Mouse (Mus musculus) left cerebral cortex, adult 8-10 months (tissue): ENCODE results near the gene Tcaim. TPM values are rescaled to one million over a fixed set of nuclear protein-coding genes. Genes with fewer than 3 reads are reported as not detected.
"Not testable (repeated sequence)": the region's sequence is repeated elsewhere in the genome, so short reads cannot be mapped to it uniquely, and the experiment has no call there.

Experiments
- DNase-seq, 2 experiments: peaks; one replicate each; pipeline ENCODE4 v3.0.0; 2022; ENCODE audit warnings: low spot score in 2 of 2
- total RNA-seq, 4 experiments: library from RNA; stranded (reverse); gene quantifications; 2 replicates each; pipeline ENCODE4 v1.2.4; 2022

The Tcaim gene
- total RNA-seq, 4 experiments from 2014 or later, result 17.3 to 19.4 (median 18.7) TPM

DNA sequence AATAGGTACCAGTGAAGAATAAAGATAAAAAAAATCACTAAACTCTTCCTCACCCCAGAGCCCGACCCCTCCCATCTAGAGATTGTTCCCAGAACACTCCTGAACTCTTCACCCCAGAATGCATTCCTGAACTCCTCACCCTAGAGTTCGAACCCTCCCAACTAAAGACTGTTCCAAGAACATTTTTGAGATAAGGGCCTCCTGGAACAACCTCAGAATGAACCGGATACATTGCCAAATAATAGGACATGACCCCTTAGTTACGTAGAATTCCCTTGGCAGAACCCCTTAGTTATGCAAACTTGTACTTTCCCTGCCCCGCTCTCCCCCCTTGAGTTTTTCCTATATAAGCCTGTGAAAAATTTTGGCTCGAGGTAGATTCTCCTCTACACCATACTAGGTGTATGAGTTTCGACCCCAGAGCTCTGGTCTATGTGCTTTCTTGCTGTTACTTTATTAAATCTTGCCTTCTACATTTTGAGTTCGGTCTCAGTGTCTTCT, 42.5 kb downstream of the Tcaim start:
- not testable (repeated sequence) for DNase-seq

DNA sequence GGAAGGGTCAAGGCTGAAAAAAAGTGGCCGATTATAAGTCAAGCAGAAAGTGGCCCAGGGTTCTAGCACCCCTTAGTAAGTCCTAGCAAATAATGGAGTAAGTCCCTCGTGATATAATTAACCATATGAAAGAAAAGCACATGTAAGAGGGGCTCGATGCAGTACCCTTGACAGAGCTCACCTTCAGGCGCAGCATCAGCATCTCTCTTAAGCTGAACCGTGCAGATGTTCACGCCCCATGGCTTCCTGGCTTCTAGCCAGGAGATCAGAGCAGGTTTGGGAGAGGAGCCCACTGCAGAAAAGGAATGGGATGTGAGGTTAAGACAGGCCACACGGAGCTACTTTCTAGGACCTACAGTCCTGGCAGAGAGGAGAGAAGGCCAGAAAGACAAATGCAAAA, 49.2 kb downstream of the Tcaim start:
- DNase-seq, result no peak

GRCm38 (mm10) chr9:122855141-122855540, 49.8 kb downstream of the Tcaim start:
- DNase-seq, result not testable (repeated sequence)

DNA sequence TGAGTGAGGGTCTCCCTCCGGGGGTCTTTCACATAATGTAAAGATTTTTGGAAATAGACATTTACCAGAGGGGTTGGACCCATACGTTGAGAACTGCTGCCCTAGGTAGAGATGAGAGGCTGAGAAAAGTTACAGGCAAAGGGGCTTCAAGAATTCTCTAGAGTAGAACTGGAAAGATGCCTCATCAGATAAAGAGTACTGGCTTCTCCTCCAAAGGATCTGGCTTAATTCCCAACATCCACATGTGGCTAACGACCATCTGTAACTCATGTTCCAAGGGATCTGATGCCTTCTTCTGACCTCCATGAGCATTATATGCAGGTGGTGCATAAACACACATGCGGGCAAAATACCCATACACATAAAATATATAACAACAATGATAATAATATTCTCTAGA, 50.3 kb downstream of the Tcaim start:
- no peak for DNase-seq

DNA sequence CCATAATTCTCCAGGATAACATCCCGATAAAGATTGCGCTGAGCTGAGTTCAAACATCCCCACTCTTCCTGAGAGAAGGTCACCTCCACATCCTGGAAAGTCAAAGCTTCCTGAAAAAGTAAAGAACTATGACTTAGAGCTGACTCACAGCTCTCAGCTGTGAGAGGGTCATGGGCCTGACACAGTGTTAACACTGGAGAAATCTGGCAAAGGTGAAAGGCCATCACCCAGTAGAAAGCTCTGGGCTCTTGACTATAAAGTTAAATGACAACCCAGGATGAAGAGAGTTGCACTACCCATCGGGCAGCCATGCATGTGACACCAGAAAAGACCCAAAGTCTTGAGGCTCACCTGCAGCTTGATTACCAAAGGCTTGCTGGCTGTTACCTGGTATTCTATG, 51.4 kb downstream of the Tcaim start:
- no peak for DNase-seq

GRCm38 (mm10) chr9:122860752-122861151, 55.4 kb downstream of the Tcaim start:
- no peak for DNase-seq

- no peak for DNase-seq
Observed at GRCm38 (mm10) chr9:122863731-122864130, 58.4 kb downstream of the Tcaim start.

GRCm38 (mm10) chr9:122864848-122865247, 59.5 kb downstream of the Tcaim start:
- DNase-seq, result no peak

DNA sequence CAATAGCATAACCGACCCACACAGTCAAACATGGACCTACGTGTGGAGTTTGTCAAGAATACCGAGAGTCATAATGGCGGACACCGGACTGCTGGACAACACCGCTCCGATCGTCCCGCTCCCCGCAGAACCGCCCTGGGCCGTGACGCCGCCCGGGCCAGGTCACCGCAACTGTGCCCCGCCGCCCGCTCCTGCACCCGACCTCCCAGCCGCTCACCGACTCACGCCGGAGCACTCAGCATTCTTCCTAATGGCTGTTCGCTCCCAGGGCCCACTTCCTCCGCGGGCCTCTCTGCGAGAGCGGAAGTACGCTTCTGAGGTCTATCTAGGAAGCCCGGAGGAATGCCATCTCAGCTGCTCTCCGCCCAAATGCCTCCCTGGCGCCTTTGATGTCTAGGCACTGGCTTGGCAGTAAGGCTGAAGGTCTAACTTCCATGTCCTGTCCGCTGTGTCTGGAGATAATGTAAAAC, 60.4 kb downstream of the Tcaim start, which contains the start of gene Zfp445:
Zfp445 (minus strand) TSS at position 310 of the 470 bp plus-strand sequence.
- DNase-seq, result peak; percentile 56 to 67

DNA sequence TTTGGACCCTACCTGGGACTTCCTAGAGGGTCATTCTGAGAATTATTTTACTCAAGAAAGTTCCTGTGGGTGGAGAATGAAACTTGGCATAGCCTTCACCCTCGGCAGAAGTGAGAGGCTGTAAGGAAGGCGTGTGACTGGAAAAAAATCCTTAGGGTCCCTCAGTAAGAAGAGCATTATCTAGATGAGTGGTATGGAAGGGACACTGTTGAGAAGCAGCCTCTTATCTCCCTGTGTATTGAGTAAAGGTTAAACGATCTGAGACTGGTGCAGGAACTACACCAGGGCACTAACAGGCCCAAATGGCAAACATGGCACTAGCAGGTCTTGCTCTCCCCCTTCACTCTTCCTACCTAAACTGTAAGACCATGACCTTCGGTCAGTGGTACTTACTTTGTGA, 60.9 kb downstream of the Tcaim start:
- DNase-seq, result no peak

- no peak for DNase-seq
Observed at GRCm38 (mm10) chr9:122872595-122872994, 67.3 kb downstream of the Tcaim start.

DNA sequence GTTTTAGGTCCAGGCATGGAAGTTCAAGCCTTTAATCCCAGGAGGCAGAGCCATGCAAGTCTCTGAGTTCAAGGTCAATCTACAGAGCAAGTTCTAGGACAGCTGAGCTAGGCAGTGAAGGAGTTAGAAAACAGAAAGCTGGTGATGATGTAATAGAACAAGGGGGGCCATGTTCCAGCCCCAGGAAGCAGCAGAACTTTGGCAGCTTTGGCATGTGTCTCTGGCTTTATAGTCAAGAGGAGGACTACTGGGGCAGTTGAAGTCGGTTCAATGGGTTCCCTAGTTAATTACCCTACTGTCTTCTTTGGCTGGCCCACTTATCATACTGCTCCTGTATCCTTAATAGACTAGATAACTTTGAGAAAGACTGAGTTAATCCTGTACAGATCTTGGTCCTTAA, 69.3 kb downstream of the Tcaim start:
- no peak for DNase-seq

GRCm38 (mm10) chr9:122875145-122875544, 69.8 kb downstream of the Tcaim start:
- DNase-seq, result no peak

DNA sequence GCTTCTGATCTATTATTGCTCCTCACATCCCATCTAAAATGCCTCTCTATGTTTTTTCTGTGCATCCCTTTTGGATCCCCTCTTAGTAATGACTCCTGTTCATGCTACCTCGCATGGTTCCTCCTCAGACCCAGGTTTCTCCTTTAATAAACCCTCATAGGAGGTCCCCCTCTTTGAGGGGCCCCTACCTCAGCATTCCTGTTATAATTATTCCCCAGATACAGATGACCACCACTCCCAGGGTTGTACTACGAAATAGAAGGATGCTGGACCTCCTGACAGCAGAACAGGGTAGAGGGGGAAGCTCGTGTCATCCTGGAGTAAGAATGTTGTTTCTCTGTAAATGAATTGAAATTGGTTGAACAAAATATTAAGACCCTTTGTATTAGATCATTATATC, 80.0 kb downstream of the Tcaim start, which contains the start of gene Zkscan7:
Zkscan7 (plus strand) TSS at position 301 of the 400 bp plus-strand sequence.
- DNase-seq, result no peak

Other genes with a start within 250 kb of the Tcaim start
- gene Topaz1, start 58.2 kb upstream of the Tcaim start, total RNA-seq, result not detected
- gene Gm35549, start 38.5 kb downstream of the Tcaim start, total RNA-seq, result not detected
- gene Zfp445, start 60.5 kb downstream of the Tcaim start, total RNA-seq, result 100 to 1,000 TPM; 161 to 172 (median 163) TPM
- 1 to 10 TPM; 5.1 to 5.7 (median 5.5) TPM for gene Zkscan7, start 80.1 kb downstream of the Tcaim start, total RNA-seq
- gene Zfp105, start 117.5 kb downstream of the Tcaim start, total RNA-seq, result 1 to 10 TPM; 6.2 to 9.3 (median 8.3) TPM
- 10 to 100 TPM; 20.1 to 23.4 (median 21.1) TPM for gene 1110059G10Rik, start 145.5 kb downstream of the Tcaim start, total RNA-seq
- gene Kif15, start 145.5 kb downstream of the Tcaim start, total RNA-seq, result 1 to 10 TPM; 1.0 to 1.6 (median 1.0) TPM
- gene Tmem42, start 215.8 kb downstream of the Tcaim start, total RNA-seq, result 10 to 100 TPM; 24.1 to 27.6 (median 26.2) TPM
- gene Tgm4, start 229.2 kb downstream of the Tcaim start, total RNA-seq, result 1 to 10 TPM in 3 of 4 experiments, under 1 TPM in 1; 0.88 to 3.2 (median 1.6) TPM